Mouse (Mus musculus) forebrain, embryonic 13.5 days (tissue): ENCODE measurements around the gene Pdzrn3. TPM values are rescaled to one million over a fixed set of nuclear protein-coding genes. Genes with fewer than 3 reads are reported as not detected.

Source experiments
- ATAC-seq: fragments of 200-750 bp; cut with Nextera tagmentation; 2 replicates; pipeline ENCODE4 v1.8.0; 2017
- H3K27ac ChIP-seq: fragments of 300-500 bp; sonication (generic); 2 replicates; pipeline ENCODE4 v1.5.1; 2015; ENCODE audit warnings: inconsistent platforms, mild to moderate bottlenecking, moderate library complexity
- H3K27me3 ChIP-seq: fragments of 300-500 bp; sonication (generic); 2 replicates; pipeline ENCODE4 v1.6.1; 2015; ENCODE audit warnings: mild to moderate bottlenecking, inconsistent platforms
- H3K36me3 ChIP-seq: fragments of 300-500 bp; sonication (generic); 2 replicates; pipeline ENCODE4 v1.6.1; 2015; ENCODE audit warnings: mild to moderate bottlenecking, inconsistent platforms; ENCODE audit not compliant: poor library complexity, severe bottlenecking
- H3K4me1 ChIP-seq: fragments of 300-500 bp; sonication (generic); 2 replicates; pipeline ENCODE4 v1.6.1; 2015; ENCODE audit warnings: inconsistent platforms
- H3K4me2 ChIP-seq: fragments of 300-500 bp; sonication (generic); 2 replicates; pipeline ENCODE4 v1.6.1; 2015; ENCODE audit warnings: inconsistent platforms, mild to moderate bottlenecking, moderate library complexity
- H3K4me3 ChIP-seq: fragments of 300-500 bp; sonication (generic); 2 replicates; pipeline ENCODE4 v1.5.1; 2015; ENCODE audit warnings: mild to moderate bottlenecking, inconsistent platforms
- H3K9ac ChIP-seq: fragments of 300-500 bp; sonication (generic); 2 replicates; pipeline ENCODE4 v1.6.1; 2015; ENCODE audit warnings: mild to moderate bottlenecking, inconsistent platforms
- H3K9me3 ChIP-seq: fragments of 300-500 bp; sonication (generic); replicated peaks from 2 replicates; pipeline ENCODE4 v1.6.1; 2016; ENCODE audit warnings: inconsistent platforms
- WGBS: fragments of 180-500 bp; shearing (Covaris S2); methylation state at CpG from one replicate; pipeline ENCODE4 v1.1.7; 2015; 5-methylcytosine and 5-hydroxymethylcytosine counted together
- polyA plus RNA-seq: library from polyadenylated mRNA; unstranded; fragments of >200 nt; fragmentation: Nextera tagmentation; extraction: Ambion mirVana; gene quantifications from 2 replicates; pipeline ENCODE4 v1.2.1, GENCODE M21; 2015

The Pdzrn3 gene
- polyA plus RNA-seq, 1 experiment from 2014 or later, result 13.1 TPM

- H3K27ac ChIP-seq, result no peak overlapping the region
- H3K27me3 ChIP-seq, result peaks cover 4% of the 10 kb centered on the region; the same call in 1 of the 2 replicates
- peaks cover 7% of the 10 kb centered on the region; the same call in 1 of the 2 replicates for H3K4me1 ChIP-seq
- ATAC-seq, result no peak
- no peak overlapping the region for H3K4me2 ChIP-seq
- H3K9me3 ChIP-seq, result no peaks in the 10 kb centered on the region
- H3K4me3 ChIP-seq, result no peak overlapping the region
- 92% methylated on average over 15 of the region's 15 CpGs for WGBS
- no peak overlapping the region for H3K9ac ChIP-seq
- no peaks in the 10 kb centered on the region for H3K36me3 ChIP-seq
Measured at GRCm38 (mm10) chr6:101297563-101298520, 79.9 kb downstream of the Pdzrn3 start.

GRCm38 (mm10) chr6:101296997-101297396 is 80.7 kb downstream of the Pdzrn3 start:
- H3K27ac ChIP-seq, result no peak overlapping the region
- 86% methylated on average over 8 of the region's 8 CpGs for WGBS
- H3K36me3 ChIP-seq, result no peaks in the 10 kb centered on the region
- peaks cover 7% of the 10 kb centered on the region; the same call in 1 of the 2 replicates for H3K4me1 ChIP-seq
- H3K4me3 ChIP-seq, result no peak overlapping the region
- no peak for ATAC-seq
- H3K9ac ChIP-seq, result no peak overlapping the region
- peaks cover 4% of the 10 kb centered on the region; the same call in 1 of the 2 replicates for H3K27me3 ChIP-seq
- no peak overlapping the region for H3K4me2 ChIP-seq
- H3K9me3 ChIP-seq, result no peaks in the 10 kb centered on the region

DNA sequence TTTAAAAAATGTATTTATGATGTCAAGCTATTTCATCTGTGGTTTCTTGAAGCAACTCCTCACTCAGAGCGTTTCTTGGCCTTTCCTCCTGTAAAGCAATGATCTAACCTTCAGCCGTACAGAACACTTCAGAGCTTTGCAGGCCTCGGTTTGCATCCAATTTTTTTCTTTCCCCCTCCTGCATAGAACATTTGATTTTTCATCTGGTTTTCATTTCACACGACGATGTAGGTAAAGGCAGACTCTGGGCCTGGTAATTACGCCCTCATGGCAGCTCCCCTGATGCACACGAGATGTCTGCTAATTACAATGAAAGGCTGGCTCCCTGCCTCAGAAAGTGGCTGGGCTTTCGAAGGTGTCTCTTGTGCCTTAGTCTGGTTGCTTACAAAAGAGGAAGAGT is 81.4 kb downstream of the Pdzrn3 start:
- peaks cover 7% of the 10 kb centered on the region; the same call in 1 of the 2 replicates for H3K4me1 ChIP-seq
- H3K36me3 ChIP-seq, result no peaks in the 10 kb centered on the region
- WGBS, result 52% methylated on average over 8 of the region's 8 CpGs
- H3K9ac ChIP-seq, result no peak overlapping the region
- H3K27ac ChIP-seq, result no peak overlapping the region
- no peak for ATAC-seq
- H3K4me2 ChIP-seq, result no peak overlapping the region
- peaks cover 4% of the 10 kb centered on the region; the same call in 1 of the 2 replicates for H3K27me3 ChIP-seq
- H3K4me3 ChIP-seq, result no peak overlapping the region
- H3K9me3 ChIP-seq, result no peaks in the 10 kb centered on the region

- Histone ChIP-seq H3K4me1 (peaks cover 7% of the 10 kb centered on the region; the same call in 1 of the 2 replicates), H3K4me2 (no peak overlapping the region), H3K27ac (no peak overlapping the region), H3K4me3 (no peak overlapping the region), H3K36me3 (no peaks in the 10 kb centered on the region), H3K27me3 (peaks cover 6% of the 10 kb centered on the region; the same call in 1 of the 2 replicates), H3K9me3 (no peaks in the 10 kb centered on the region), H3K9ac (no peak overlapping the region)
- WGBS, result 90% methylated on average over 12 of the region's 12 CpGs
- ATAC-seq, result no peak
Measured at GRCm38 (mm10) chr6:101293036-101293572, 84.6 kb downstream of the Pdzrn3 start.

- 56% methylated on average over 2 of the region's 2 CpGs for WGBS
- Histone ChIP-seq H3K9ac (no peak overlapping the region), H3K4me1 (peaks cover 7% of the 10 kb centered on the region; the same call in 1 of the 2 replicates), H3K4me2 (no peak overlapping the region), H3K27ac (no peak overlapping the region), H3K27me3 (peaks cover 9% of the 10 kb centered on the region; the same call in 1 of the 2 replicates), H3K4me3 (no peak overlapping the region), H3K36me3 (no peaks in the 10 kb centered on the region), H3K9me3 (no peaks in the 10 kb centered on the region)
- no peak for ATAC-seq
Measured at GRCm38 (mm10) chr6:101291944-101292343, 85.8 kb downstream of the Pdzrn3 start.

DNA sequence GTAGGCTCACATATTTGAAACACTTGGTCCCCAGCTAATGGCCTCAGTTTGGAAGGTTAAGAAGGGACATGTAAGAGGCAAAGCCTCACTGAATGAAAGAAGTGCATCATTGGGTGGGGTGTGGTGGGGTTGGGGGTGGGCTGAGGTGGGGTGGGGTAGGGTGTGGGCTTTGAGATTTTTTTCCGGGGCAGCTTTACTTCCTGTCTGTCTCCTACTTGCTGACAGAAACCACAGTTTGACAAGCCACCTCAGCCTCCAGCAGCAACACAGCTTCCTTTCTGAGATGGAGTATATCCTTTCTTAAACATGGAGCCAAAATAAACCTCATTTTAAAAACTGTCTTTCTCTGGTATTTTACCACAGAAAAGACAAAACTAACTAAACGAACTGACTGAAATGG is 87.5 kb downstream of the Pdzrn3 start:
- no peak overlapping the region for H3K27ac ChIP-seq
- no peak overlapping the region for H3K9ac ChIP-seq
- peaks cover 15% of the 10 kb centered on the region; the same call in 1 of the 2 replicates for H3K27me3 ChIP-seq
- WGBS, result 62% methylated on average over 2 of the region's 2 CpGs
- no peak overlapping the region for H3K4me3 ChIP-seq
- H3K4me2 ChIP-seq, result no peak overlapping the region
- no peaks in the 10 kb centered on the region for H3K4me1 ChIP-seq
- ATAC-seq, result no peak
- H3K36me3 ChIP-seq, result no peaks in the 10 kb centered on the region
- H3K9me3 ChIP-seq, result no peaks in the 10 kb centered on the region

GRCm38 (mm10) chr6:101289428-101289827 is 88.3 kb downstream of the Pdzrn3 start:
- no peak overlapping the region for H3K9ac ChIP-seq
- H3K36me3 ChIP-seq, result no peaks in the 10 kb centered on the region
- H3K27me3 ChIP-seq, result peaks cover 20% of the 10 kb centered on the region; the same call in 1 of the 2 replicates
- no peaks in the 10 kb centered on the region for H3K9me3 ChIP-seq
- H3K4me2 ChIP-seq, result no peak overlapping the region
- H3K27ac ChIP-seq, result no peak overlapping the region
- no peak overlapping the region for H3K4me3 ChIP-seq
- peaks cover 5% of the 10 kb centered on the region for H3K4me1 ChIP-seq
- 78% methylated on average over 4 of the region's 4 CpGs for WGBS
- ATAC-seq, result no peak

- Histone ChIP-seq H3K27ac (no peak overlapping the region), H3K4me3 (no peak overlapping the region), H3K27me3 (peaks cover 28% of the 10 kb centered on the region), H3K4me1 (peaks cover 20% of the 10 kb centered on the region), H3K9me3 (no peaks in the 10 kb centered on the region), H3K4me2 (no peak overlapping the region), H3K9ac (no peak overlapping the region), H3K36me3 (no peaks in the 10 kb centered on the region)
- no peak for ATAC-seq
- 84% methylated on average over 5 of the region's 5 CpGs for WGBS
Measured at GRCm38 (mm10) chr6:101287566-101288173, 90.0 kb downstream of the Pdzrn3 start.

GRCm38 (mm10) chr6:101287077-101287476 is 90.6 kb downstream of the Pdzrn3 start:
- no peak for ATAC-seq
- Histone ChIP-seq H3K4me3 (no peak overlapping the region), H3K4me2 (no peak overlapping the region), H3K9ac (no peak overlapping the region), H3K36me3 (no peaks in the 10 kb centered on the region), H3K9me3 (no peaks in the 10 kb centered on the region), H3K4me1 (peaks cover 25% of the 10 kb centered on the region), H3K27ac (no peak overlapping the region), H3K27me3 (peaks cover 33% of the 10 kb centered on the region)
- WGBS, result 88% methylated on average over 2 of the region's 2 CpGs

DNA sequence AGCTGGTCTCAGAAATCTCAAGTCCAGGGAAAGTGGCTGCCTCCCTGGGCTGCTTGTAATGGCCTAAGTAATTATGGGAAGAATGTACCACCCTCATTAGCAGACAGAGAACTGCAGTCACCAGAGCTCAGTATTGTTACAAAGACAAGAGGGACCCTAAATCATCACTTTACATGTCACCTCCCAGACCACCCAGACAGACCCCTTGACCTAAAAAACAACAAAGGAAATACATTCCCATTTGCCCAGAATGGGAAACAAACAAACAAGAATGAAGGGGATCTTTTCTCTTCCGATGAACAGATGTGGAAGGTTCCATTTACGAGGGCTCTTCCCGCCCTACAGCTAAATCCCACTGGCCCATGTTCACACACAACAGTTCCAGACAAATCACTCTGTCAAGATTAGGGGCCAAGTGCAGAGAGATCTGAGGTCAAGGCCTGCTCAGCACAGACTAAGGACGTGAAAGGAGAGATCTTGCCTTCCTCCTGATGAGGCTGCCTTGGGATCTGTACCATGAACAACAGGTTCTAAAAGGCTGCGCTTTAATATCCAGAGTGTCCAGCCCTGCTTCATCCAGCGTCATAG is 93.2 kb downstream of the Pdzrn3 start:
- no peak overlapping the region for H3K4me2 ChIP-seq
- no peak overlapping the region for H3K4me3 ChIP-seq
- H3K27ac ChIP-seq, result no peak overlapping the region
- peaks cover 35% of the 10 kb centered on the region for H3K27me3 ChIP-seq
- no peak for ATAC-seq
- no peaks in the 10 kb centered on the region for H3K9me3 ChIP-seq
- peaks cover 42% of the 10 kb centered on the region for H3K4me1 ChIP-seq
- H3K9ac ChIP-seq, result no peak overlapping the region
- H3K36me3 ChIP-seq, result no peaks in the 10 kb centered on the region
- WGBS, result 37% methylated on average over 6 of the region's 6 CpGs

GRCm38 (mm10) chr6:101283891-101284290 is 93.8 kb downstream of the Pdzrn3 start:
- Histone ChIP-seq H3K9ac (no peak overlapping the region), H3K4me1 (peaks cover 42% of the 10 kb centered on the region), H3K9me3 (no peaks in the 10 kb centered on the region), H3K27ac (no peak overlapping the region), H3K4me3 (no peak overlapping the region), H3K36me3 (no peaks in the 10 kb centered on the region), H3K27me3 (peaks cover 38% of the 10 kb centered on the region), H3K4me2 (no peak overlapping the region)
- no peak for ATAC-seq
- WGBS, result 45% methylated on average over 3 of the region's 3 CpGs
